Mouse (Mus musculus) CH12F3 (cell line): ENCODE data around the gene Pam.
"Not testable (repeated sequence)": the region's sequence is repeated elsewhere in the genome, so short reads cannot be mapped to it uniquely, and the experiment has no call there.

Experiments
- in situ Hi-C: fragments of 300-500 bp; cut with MboI; formaldehyde crosslinking; loops from 2 replicates; pipeline ENCODE4 v1.14.3; 2020; ENCODE audit warnings: low sequenced_read_pairs

The Pam gene

DNA sequence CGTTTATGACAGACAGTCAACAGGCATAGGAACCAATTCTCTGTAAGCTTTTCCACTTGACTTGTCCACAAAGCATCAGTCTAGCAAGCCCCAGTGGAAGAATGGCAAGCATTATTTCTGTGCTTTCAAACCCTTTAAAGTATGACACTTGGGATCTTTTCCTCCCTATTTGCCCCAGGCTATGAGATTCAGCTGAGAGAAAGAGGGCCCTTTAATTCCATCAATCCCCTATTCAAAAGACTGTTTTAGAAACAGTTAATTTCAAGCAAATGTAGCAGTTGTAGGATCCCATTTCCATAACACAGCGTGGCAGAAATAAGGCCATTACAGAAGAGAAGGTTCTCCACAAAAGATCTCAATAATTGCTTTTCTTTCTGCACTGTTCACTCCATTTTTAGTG lies 53.0 kb downstream of the Pam start:
- in situ Hi-C loops, result no loop called here

DNA sequence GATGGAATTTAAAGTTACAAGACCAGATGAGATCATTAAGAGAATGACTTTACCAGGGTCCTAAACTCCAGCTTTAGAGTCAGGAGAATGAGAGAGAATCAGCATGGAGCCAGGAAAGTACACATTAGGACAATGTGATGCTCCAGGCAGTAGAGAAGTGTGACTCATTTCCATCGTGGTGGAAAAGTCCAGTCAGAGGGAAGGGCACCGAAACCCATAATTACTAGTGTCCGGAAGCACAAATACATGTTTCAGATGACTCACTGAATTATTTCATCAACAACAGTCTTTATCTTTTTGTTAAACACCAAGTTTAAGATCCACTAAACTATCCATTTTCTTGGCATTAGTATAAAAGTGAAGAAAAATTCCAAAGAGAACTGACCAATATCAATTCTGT lies 57.2 kb downstream of the Pam start:
- in situ Hi-C loops, result no loop called here

GRCm38 (mm10) chr1:98035736-98036135 lies 59.7 kb downstream of the Pam start:
- in situ Hi-C loops, result no loop called here

GRCm38 (mm10) chr1:98031802-98032201 lies 63.6 kb downstream of the Pam start:
- in situ Hi-C loops, result no loop called here

GRCm38 (mm10) chr1:98029025-98029424 lies 66.4 kb downstream of the Pam start:
- in situ Hi-C loops, result no loop called here

DNA sequence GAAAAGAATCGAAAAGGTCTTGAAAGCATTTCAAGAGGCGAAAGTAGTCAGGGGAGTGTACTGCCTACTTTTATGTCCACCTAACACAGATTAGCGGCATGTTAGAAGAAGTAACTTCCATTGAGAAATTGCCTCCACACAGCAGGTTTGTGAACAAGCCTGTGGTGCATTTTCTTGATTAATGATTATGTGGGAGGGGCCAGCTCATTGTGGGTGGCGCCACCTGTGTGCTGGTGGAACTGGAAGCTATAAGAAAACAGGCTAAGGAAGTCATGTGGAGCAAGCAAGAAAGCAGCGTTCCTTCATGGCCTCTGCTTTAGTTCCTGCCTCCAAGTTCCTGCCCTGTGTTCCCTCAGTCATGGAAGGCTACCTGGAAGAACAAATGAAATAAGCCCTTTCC lies 67.0 kb downstream of the Pam start:
- in situ Hi-C loops, result no loop called here

- in situ Hi-C loops, result no loop called here
Observed at GRCm38 (mm10) chr1:98027959-98028358, 67.5 kb downstream of the Pam start.

GRCm38 (mm10) chr1:98025924-98026640 lies 69.4 kb downstream of the Pam start:
- in situ Hi-C loops, result no loop called here

DNA sequence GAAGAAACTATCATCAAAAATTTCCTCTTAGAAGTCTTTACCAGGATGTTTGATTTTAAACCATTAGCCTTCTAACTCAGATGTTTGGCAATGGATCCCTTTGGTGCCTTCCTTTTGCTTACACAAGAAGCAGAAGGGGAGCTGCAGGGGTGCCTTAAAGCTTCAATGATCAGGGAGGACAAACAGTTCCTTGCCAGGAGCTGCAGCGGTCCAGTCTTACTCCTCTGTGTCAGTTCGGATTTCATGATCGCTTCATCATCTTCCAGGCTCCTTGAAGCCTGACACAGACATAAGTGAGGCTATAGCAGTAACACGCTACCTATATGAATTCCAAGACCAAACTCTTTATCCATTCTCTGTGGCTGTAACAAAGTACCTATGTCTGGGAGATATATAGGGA lies 71.6 kb downstream of the Pam start:
- in situ Hi-C loops, result no loop called here

DNA sequence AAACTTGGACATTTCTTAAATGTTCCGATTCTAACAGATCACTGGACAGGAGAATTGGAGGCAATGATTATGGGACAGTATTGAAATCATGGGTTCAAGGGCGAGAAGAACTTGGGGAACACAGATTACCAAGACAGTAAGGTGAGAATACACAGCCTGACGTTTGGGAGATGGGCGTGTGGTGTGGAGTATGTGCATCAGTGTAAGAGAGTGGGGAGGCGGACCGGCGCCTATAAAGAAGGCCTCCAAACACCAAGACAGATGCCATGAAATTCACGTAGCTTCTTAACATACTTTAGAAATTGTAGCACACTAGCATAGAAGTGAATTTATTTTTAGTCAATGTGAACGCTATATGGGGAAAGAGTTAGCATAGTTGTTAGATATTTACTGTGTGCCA lies 76.5 kb downstream of the Pam start:
- in situ Hi-C loops, result no loop called here

GRCm38 (mm10) chr1:98016004-98016848 lies 79.2 kb downstream of the Pam start:
- in situ Hi-C loops, result no loop called here

DNA sequence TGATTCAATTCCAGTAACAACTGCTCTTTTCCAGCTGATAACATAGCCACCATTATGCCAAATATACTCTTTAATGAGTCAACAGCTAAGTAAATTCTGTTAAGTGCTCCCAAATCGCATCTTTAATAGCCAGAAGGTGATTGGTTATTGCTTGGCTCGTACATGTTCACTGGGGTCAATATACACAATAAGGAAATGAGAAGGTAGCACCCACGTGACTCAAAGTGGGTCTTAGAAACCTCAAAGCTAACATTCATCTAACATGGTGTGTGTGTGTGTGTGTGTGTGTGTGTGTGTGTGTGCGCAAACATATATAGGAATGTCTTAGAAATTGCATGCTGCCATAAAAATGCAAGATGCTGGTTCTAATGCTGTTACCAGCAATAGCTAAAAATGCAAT lies 79.9 kb downstream of the Pam start:
- in situ Hi-C loops, result no loop called here

DNA sequence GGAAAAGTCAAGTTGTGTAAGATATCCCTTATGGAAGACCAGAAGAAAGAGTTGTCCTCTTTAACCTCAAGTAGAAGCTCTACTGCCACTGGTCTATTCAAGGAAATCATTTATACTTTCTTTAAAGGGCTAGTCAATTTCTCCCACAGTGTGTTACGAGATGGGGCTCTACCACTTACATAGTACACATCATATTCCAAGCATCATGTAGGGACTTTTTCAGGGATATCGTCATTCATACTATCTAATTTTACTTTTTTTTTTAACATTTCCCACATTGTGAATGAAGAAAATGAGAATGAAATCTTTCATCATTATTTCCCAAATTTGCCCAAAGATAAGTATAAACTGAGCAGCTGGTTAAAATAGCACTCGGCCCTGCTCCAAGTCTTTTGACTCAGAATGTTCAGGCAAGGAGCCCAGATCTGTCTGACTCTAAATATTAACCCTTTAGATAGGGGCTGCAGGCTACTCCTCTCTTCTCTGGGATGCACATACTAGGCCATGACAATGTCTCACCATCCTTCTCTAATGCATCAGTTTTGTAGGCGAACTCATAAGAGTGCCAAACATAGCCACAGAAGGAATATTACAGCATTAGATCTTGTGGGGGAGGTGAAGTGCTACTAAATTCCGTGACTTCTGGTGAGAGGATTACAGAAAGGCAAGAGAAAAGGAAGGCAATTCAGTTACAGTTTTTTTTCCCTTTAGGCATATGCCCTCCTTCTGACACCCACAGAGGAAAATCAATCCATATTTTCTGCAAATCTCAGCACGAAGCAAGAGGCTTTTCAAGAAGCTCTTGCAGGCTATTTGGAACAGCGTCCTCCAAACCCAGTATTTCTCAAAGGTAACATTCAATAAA lies 92.7 kb downstream of the Pam start:
- in situ Hi-C loops, result no loop called here

DNA sequence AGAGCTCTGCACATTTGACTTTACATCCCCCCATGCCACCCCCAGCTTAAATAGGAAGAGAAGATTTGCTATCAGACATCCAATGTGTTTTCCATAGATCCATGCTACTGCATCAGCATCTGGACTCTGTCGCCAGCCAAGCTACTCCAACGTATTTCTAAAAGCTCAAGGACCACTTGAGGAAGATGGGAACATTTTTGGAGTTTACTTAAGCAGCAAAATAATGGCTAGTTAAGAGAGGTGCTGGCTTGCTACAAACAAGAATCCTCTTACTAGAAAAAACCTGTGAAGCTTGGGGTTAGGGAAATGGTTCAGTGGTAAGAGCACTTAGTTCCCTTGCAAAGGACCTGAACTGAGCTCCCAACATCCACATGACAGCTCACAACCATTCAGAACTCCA lies 96.0 kb downstream of the Pam start:
- in situ Hi-C loops, result no loop called here

- in situ Hi-C loops, result not testable (repeated sequence)
Observed at GRCm38 (mm10) chr1:97998961-97999360, 96.5 kb downstream of the Pam start.

DNA sequence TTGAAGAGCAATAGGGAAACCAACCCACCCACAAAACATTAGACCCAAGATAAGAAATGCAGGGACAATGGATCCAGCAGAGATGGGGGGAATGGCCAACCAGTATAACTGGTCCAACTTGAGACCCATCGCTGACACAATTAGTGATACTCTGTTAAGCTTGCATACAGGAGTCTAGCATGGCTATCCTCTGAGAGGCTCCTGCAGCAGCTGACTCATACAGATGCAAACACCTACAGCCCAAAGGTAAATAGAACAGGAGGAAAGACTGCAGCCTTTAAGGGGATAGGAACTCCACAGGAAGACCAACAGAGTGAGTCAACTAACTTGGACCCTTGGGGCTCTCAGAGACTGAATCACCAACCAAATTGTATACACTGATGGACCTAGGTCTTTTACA lies 98.4 kb downstream of the Pam start:
- in situ Hi-C loops, result no loop called here

- in situ Hi-C loops, result no loop called here
Observed at GRCm38 (mm10) chr1:97991976-97992375, 103.5 kb downstream of the Pam start.

GRCm38 (mm10) chr1:97983189-97983588 lies 112.3 kb downstream of the Pam start:
- in situ Hi-C loops, result no loop called here

DNA sequence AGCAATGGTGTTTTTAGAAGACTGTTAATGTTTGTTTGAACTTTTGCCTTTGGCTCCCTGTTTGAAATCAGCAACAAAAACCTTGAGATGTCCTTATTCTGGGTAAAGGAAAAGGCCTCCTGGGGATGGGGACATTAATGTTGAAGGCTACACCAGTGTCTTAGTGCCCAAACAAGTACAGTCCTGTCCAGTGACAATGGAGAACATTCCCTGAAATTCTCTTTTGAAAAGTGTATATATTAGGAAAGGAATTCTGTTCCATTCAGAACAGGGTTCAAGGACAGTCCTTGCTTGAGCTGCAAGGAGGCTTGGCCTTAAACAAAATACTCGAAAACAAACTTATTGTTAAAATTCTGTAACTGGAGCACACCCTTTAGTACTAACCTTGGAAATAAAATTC lies 116.0 kb downstream of the Pam start:
- in situ Hi-C loops, result no loop called here

- in situ Hi-C loops, result no loop called here
Observed at GRCm38 (mm10) chr1:97977521-97977920, 117.9 kb downstream of the Pam start.

- in situ Hi-C loops, result no loop called here
Observed at GRCm38 (mm10) chr1:97976873-97977473, 118.5 kb downstream of the Pam start.
